Mouse (Mus musculus): ENCODE results near the gene Cyp2c23. TPM values are rescaled to one million over a fixed set of nuclear protein-coding genes. Genes with fewer than 3 reads are reported as not detected.

Cyp2c23 gene
- polyA plus RNA-seq, 1 experiment from 2014 or later = 0.11 TPM

- Histone ChIP-seq H3K4me3 (no peak overlapping the region), H3K27me3 (ENCODE audit: insufficient read depth, poor library complexity, severe bottlenecking) (no peaks in the 10 kb centered on the region), H3K4me1 (0 out of 2 replicates have a peak, but pooled peaks cover 7% of the 10 kb centered on the region), H3K36me3 (no peaks in the 10 kb centered on the region), H3K27ac (no peak overlapping the region), H3K9me3 (no peaks in the 10 kb centered on the region)
- DNase-seq (ENCODE audit: low spot score) = no peak
- 46% methylated on average over 6 of the region's 6 CpGs for WGBS
Observed at GRCm38 (mm10) chr19:44013862-44014261, 15.1 kb downstream of the Cyp2c23 start.

DNA sequence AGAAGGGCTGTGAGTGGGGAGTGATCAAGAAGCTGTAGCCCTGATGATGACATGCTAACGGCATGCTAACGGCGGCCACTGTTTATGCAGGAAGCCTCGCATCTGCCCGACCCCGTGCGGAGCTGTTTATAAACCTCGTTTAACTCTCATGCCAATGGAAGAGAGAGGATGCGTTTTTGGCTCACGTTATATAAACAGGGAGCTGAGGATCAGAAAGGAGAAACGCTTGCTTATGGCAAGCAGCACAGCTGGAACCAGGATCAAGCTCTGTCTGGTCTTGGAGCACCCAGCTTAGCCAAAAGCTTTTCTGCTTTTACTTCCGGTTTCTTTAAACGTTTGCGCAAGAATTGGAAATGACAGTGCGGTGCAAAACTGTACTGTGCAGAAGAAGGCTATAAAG, 20.2 kb downstream of the Cyp2c23 start:
- H3K9me3 ChIP-seq = no peaks in the 10 kb centered on the region
- WGBS = 76% methylated on average over 15 of the region's 15 CpGs
- no peaks in the 10 kb centered on the region for H3K36me3 ChIP-seq
- DNase-seq (ENCODE audit: low spot score) = no peak
- no peak overlapping the region for H3K27ac ChIP-seq
- no peaks in the 10 kb centered on the region for H3K27me3 ChIP-seq (ENCODE audit: insufficient read depth, poor library complexity, severe bottlenecking)
- 0 out of 2 replicates have a peak, but pooled peaks cover 2% of the 10 kb centered on the region for H3K4me1 ChIP-seq
- H3K4me3 ChIP-seq = no peak overlapping the region

DNA sequence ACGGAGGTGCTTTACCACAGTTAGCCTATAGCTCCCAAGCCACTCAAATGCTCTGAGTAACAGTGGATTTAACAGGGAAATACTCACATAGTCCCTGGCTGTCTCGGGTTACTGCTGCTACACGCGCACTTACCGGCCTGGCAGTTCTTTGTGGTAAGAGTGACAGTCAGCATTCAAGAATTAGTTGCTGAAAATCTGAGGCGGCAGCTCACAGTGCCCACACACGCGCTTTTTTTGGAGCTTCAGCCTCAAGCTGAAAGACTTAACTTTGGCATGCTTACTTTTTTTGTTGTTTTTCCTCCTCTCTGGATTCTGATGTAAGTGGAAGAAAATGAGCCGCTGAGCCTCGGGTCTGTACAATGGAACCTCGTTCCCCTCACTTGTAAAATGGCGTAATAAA, 21.8 kb downstream of the Cyp2c23 start:
- no peak overlapping the region for H3K27ac ChIP-seq

DNA sequence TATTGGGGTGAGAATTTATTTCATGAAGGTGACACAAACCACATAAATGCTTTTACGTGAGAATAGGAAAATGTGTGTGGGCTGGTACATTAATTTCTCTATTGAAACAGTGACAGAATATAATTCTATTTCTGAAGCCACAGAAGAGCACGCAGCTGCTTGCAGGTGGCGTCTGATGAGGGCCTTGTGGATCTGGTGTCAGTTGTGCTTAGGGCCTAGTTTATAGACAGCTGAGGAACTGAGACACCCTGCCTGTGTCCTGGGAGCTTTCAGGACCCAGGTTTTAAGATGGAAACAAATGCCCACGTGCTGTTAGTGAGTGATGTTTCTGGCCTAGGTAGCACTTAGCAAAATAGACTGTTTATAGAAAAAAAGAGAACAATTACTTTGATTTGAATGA, 24.0 kb downstream of the Cyp2c23 start:
- no peak for DNase-seq (ENCODE audit: low spot score)
- no peaks in the 10 kb centered on the region for H3K4me1 ChIP-seq
- no peak overlapping the region for H3K27ac ChIP-seq
- H3K27me3 ChIP-seq (ENCODE audit: insufficient read depth, poor library complexity, severe bottlenecking) = no peaks in the 10 kb centered on the region
- no peaks in the 10 kb centered on the region for H3K36me3 ChIP-seq
- H3K9me3 ChIP-seq = no peaks in the 10 kb centered on the region
- 73% methylated on average over 4 of the region's 4 CpGs for WGBS
- no peak overlapping the region for H3K4me3 ChIP-seq

More for the DNA sequence above, 21.8 kb downstream of the Cyp2c23 start:
- H3K9me3 ChIP-seq = no peaks in the 10 kb centered on the region
- no peaks in the 10 kb centered on the region for H3K27me3 ChIP-seq (ENCODE audit: insufficient read depth, poor library complexity, severe bottlenecking)
- no peaks in the 10 kb centered on the region for H3K36me3 ChIP-seq
- 69% methylated on average over 12 of the region's 12 CpGs for WGBS
- no peaks in the 10 kb centered on the region for H3K4me1 ChIP-seq
- no peak overlapping the region for H3K4me3 ChIP-seq
- DNase-seq (ENCODE audit: low spot score) = no peak

- Histone ChIP-seq H3K4me1 (no peaks in the 10 kb centered on the region), H3K27ac (no peak overlapping the region), H3K36me3 (no peaks in the 10 kb centered on the region), H3K27me3 (ENCODE audit: insufficient read depth, poor library complexity, severe bottlenecking) (no peaks in the 10 kb centered on the region), H3K4me3 (no peak overlapping the region), H3K9me3 (no peaks in the 10 kb centered on the region)
- no peak for DNase-seq (ENCODE audit: low spot score)
- WGBS = 72% methylated on average over 2 of the region's 2 CpGs
Observed at GRCm38 (mm10) chr19:44004261-44004660, 24.7 kb downstream of the Cyp2c23 start.

- H3K36me3 ChIP-seq = no peaks in the 10 kb centered on the region
- DNase-seq (ENCODE audit: low spot score) = no peak
- H3K27ac ChIP-seq = no peak overlapping the region
- no peaks in the 10 kb centered on the region for H3K27me3 ChIP-seq (ENCODE audit: insufficient read depth, poor library complexity, severe bottlenecking)
- 68% methylated on average over 5 of the region's 5 CpGs for WGBS
- H3K4me3 ChIP-seq = no peak overlapping the region
- no peaks in the 10 kb centered on the region for H3K9me3 ChIP-seq
- peaks cover under 1% of the 10 kb centered on the region for H3K4me1 ChIP-seq
Observed at GRCm38 (mm10) chr19:44000720-44001119, 28.3 kb downstream of the Cyp2c23 start.

DNA sequence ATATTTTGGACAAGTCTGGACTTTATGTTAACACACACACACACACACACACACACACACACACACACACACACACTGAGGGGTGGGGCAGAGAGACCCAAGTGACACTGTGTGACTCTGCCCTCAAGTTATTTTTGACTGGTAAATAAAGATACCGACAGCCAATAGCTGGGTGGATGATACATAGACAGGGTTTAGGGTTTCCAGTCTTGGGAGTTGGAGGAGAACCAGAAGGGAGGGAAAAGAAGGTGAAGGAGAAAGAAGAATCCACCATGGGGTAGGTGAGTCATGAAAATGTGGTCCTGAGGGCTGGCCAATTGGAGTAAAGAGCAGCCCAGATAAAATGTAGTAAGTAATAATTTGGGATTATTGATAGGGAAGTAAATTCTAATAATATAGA, 28.9 kb downstream of the Cyp2c23 start:
- no peaks in the 10 kb centered on the region for H3K9me3 ChIP-seq
- no peaks in the 10 kb centered on the region for H3K36me3 ChIP-seq
- H3K4me1 ChIP-seq = peaks cover 7% of the 10 kb centered on the region
- DNase-seq (ENCODE audit: low spot score) = no peak
- H3K4me3 ChIP-seq = no peak overlapping the region
- H3K27me3 ChIP-seq (ENCODE audit: insufficient read depth, poor library complexity, severe bottlenecking) = no peaks in the 10 kb centered on the region
- 62% methylated on average over 1 of the region's 1 CpGs for WGBS
- H3K27ac ChIP-seq = no peak overlapping the region

DNA sequence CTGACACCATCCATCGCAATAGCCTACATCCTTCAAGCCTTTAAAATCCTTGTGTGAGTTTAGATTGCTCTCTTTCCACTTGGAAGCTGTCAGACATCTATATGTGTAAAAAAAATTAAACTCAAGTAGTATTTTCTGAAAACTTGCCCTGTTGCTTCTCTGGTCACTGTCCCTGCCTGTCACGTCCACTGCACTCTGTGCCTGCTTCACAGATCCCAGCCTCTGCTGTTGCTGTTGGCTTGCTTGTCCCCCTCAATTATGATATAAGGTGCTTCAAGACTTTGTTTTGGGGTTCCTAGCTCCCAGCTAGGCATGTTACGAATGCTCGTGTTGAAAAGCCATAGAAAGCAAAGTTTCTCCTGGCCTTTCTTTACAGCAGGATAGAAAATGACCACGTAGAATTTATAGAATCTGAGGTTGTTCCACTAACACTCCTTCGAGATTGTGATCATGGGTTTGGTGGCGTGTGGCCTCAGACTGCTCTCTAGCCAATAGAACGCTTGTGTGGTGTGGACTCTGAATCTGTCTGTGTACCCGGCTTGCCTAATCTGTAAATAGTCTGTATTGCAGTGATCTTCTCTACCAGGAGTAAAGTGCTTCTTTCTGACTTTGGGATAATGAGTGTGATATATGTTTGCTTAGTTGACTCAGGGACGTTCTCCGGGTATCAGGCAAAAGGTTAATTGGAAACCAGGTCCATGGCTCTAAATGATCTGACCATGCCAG, 30.0 kb downstream of the Cyp2c23 start:
- H3K9me3 ChIP-seq = no peaks in the 10 kb centered on the region
- H3K4me3 ChIP-seq = no peak overlapping the region
- no peaks in the 10 kb centered on the region for H3K27me3 ChIP-seq (ENCODE audit: insufficient read depth, poor library complexity, severe bottlenecking)
- H3K36me3 ChIP-seq = no peaks in the 10 kb centered on the region
- peaks cover 16% of the 10 kb centered on the region for H3K4me1 ChIP-seq
- 78% methylated on average over 11 of the region's 11 CpGs for WGBS
- no peak overlapping the region for H3K27ac ChIP-seq
- no peak for DNase-seq (ENCODE audit: low spot score)

DNA sequence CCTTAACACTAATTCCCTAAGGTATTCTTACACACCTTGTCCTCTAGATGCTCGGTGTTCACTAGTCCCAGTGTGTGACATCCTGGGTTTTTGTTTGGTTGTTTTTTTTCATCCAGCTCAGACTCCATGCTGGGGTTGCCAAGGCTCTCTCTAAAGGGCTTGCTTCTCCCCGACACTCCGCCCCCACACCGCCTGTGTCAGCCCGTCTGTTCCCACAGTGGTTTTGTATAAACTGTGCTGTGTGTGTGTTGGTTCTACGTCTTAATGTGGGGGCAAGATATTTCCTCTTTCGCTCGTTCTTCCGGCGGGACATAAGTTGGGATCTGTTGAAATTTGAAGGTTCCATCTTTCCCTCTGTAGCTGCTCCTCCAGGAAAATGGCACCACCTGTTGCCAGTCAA, 30.9 kb downstream of the Cyp2c23 start:
- Histone ChIP-seq H3K27ac (no peak overlapping the region), H3K9me3 (no peaks in the 10 kb centered on the region), H3K4me1 (peaks cover 16% of the 10 kb centered on the region), H3K4me3 (no peak overlapping the region), H3K27me3 (ENCODE audit: insufficient read depth, poor library complexity, severe bottlenecking) (no peaks in the 10 kb centered on the region), H3K36me3 (no peaks in the 10 kb centered on the region)
- 88% methylated on average over 10 of the region's 10 CpGs for WGBS
- DNase-seq (ENCODE audit: low spot score) = no peak

- DNase-seq (ENCODE audit: low spot score) = no peak
- 44% methylated on average over 7 of the region's 7 CpGs for WGBS
- H3K27ac ChIP-seq = 0 out of 2 replicates have a peak overlapping the region, but pooled peaks have one; percentile 16
Observed at GRCm38 (mm10) chr19:43995427-43995826, 33.6 kb downstream of the Cyp2c23 start.

GRCm38 (mm10) chr19:43992464-43992863, 36.5 kb downstream of the Cyp2c23 start:
- 59% methylated on average over 4 of the region's 4 CpGs for WGBS
- no peak for DNase-seq (ENCODE audit: low spot score)
- no peaks in the 10 kb centered on the region for H3K36me3 ChIP-seq
- H3K4me3 ChIP-seq = no peak overlapping the region
- H3K27me3 ChIP-seq (ENCODE audit: insufficient read depth, poor library complexity, severe bottlenecking) = no peaks in the 10 kb centered on the region
- no peak overlapping the region for H3K27ac ChIP-seq
- H3K9me3 ChIP-seq = no peaks in the 10 kb centered on the region
- peaks cover 19% of the 10 kb centered on the region for H3K4me1 ChIP-seq

More at GRCm38 (mm10) chr19:43995427-43995826, 33.6 kb downstream of the Cyp2c23 start:
- Histone ChIP-seq H3K36me3 (no peaks in the 10 kb centered on the region), H3K9me3 (no peaks in the 10 kb centered on the region), H3K4me1 (peaks cover 19% of the 10 kb centered on the region), H3K4me3 (no peak overlapping the region), H3K27me3 (ENCODE audit: insufficient read depth, poor library complexity, severe bottlenecking) (no peaks in the 10 kb centered on the region)

- Histone ChIP-seq H3K4me1 (peaks cover 23% of the 10 kb centered on the region), H3K9me3 (no peaks in the 10 kb centered on the region), H3K27me3 (ENCODE audit: insufficient read depth, poor library complexity, severe bottlenecking) (no peaks in the 10 kb centered on the region), H3K27ac (no peak overlapping the region), H3K36me3 (no peaks in the 10 kb centered on the region), H3K4me3 (no peak overlapping the region)
- DNase-seq (ENCODE audit: low spot score) = no peak
- WGBS = 81% methylated on average over 8 of the region's 8 CpGs
Observed at GRCm38 (mm10) chr19:43990362-43990761, 38.6 kb downstream of the Cyp2c23 start.

- Histone ChIP-seq H3K27me3 (ENCODE audit: insufficient read depth, poor library complexity, severe bottlenecking) (no peaks in the 10 kb centered on the region), H3K36me3 (no peaks in the 10 kb centered on the region), H3K4me3 (peak within 1 kb of the TSS; percentile 49), H3K9me3 (no peaks in the 10 kb centered on the region), H3K4me1 (peaks cover 16% of the 10 kb centered on the region), H3K27ac (no peak within 1 kb of the TSS)
- 19% methylated on average over 30 of the region's 30 CpGs for WGBS
- DNase-seq (ENCODE audit: low spot score) = no peak
Observed at GRCm38 (mm10) chr19:43986069-43986794, 42.8 kb downstream of the Cyp2c23 start, which contains the start of gene Cpn1. TSS of gene Cpn1 (minus strand) at chr19:43986556.

All from heart, embryonic 10.5 days (tissue).